Mouse (Mus musculus) MEL (cell line): ENCODE measurements around the gene Antxr1.

Experiments used
- CTCF ChIP-seq, 3 experiments: IDR thresholded peaks in 2 of 3; conservative IDR thresholded peaks in 1 of 3; 2 replicates each; pipeline ENCODE4 v1.5.1; 2011 to 2012; ENCODE audit warnings: low read length in 3 of 3, low read depth in 2 of 3, mild to moderate bottlenecking in 2 of 3, improper control_type of control experiment in 1 of 3, inconsistent platforms in 1 of 3, mixed read lengths in 1 of 3, moderate library complexity in 1 of 3; ENCODE audit not compliant: control insufficient read depth in 1 of 3, insufficient read depth in 1 of 3, poor library complexity in 1 of 3, severe bottlenecking in 1 of 3
- E2F4 ChIP-seq: IDR thresholded peaks from 2 replicates; pipeline ENCODE4 v1.6.1; 2011; ENCODE audit warnings: low read depth, low read length, improper control_type of control experiment, borderline replicate concordance
- ELF1 ChIP-seq: IDR thresholded peaks from 2 replicates; pipeline ENCODE4 v1.6.1; 2014; ENCODE audit warnings: low read depth, mild to moderate bottlenecking, inconsistent platforms, low read length, improper control_type of control experiment, moderate library complexity
- EP300 ChIP-seq, 2 experiments: IDR thresholded peaks; 2 replicates each; pipeline ENCODE4 v1.6.1; 2011; ENCODE audit warnings: improper control_type of control experiment in 2 of 2, low read length in 2 of 2, low read depth in 1 of 2, mild to moderate bottlenecking in 1 of 2
- GABPA ChIP-seq: IDR thresholded peaks from 2 replicates; pipeline ENCODE4 v1.6.1; 2012; ENCODE audit warnings: low read depth, mild to moderate bottlenecking, inconsistent platforms, low read length, improper control_type of control experiment, moderate library complexity
- MAFK ChIP-seq: IDR thresholded peaks from 2 replicates; pipeline ENCODE4 v1.6.1; 2011; ENCODE audit warnings: low read depth, mild to moderate bottlenecking, low read length, improper control_type of control experiment, borderline replicate concordance
- MAX ChIP-seq: IDR thresholded peaks from 2 replicates; pipeline ENCODE4 v1.6.1; 2011; ENCODE audit warnings: low read length, improper control_type of control experiment
- MYC ChIP-seq: IDR thresholded peaks from 2 replicates; pipeline ENCODE4 v1.6.1; 2011; ENCODE audit warnings: low read depth, mild to moderate bottlenecking, low read length, improper control_type of control experiment, moderate library complexity
- POLR2A ChIP-seq, 2 experiments: IDR thresholded peaks; 2 replicates each; pipeline ENCODE4 v1.6.1; 2011 to 2012; ENCODE audit warnings: low read length in 2 of 2, mild to moderate bottlenecking in 2 of 2, control low read depth in 1 of 2, improper control_type of control experiment in 1 of 2, low read depth in 1 of 2, moderate library complexity in 1 of 2; ENCODE audit not compliant: control insufficient read depth in 1 of 2, insufficient read depth in 1 of 2, poor library complexity in 1 of 2
- TAL1 ChIP-seq: IDR thresholded peaks from 2 replicates; pipeline ENCODE4 v1.6.1; 2012; ENCODE audit warnings: mild to moderate bottlenecking, inconsistent platforms, low read length, moderate library complexity, mixed read lengths
- ZC3H11A ChIP-seq: IDR thresholded peaks from 2 replicates; pipeline ENCODE4 v1.6.1; 2012; ENCODE audit warnings: low read depth, mild to moderate bottlenecking, inconsistent platforms, low read length, improper control_type of control experiment

DNA sequence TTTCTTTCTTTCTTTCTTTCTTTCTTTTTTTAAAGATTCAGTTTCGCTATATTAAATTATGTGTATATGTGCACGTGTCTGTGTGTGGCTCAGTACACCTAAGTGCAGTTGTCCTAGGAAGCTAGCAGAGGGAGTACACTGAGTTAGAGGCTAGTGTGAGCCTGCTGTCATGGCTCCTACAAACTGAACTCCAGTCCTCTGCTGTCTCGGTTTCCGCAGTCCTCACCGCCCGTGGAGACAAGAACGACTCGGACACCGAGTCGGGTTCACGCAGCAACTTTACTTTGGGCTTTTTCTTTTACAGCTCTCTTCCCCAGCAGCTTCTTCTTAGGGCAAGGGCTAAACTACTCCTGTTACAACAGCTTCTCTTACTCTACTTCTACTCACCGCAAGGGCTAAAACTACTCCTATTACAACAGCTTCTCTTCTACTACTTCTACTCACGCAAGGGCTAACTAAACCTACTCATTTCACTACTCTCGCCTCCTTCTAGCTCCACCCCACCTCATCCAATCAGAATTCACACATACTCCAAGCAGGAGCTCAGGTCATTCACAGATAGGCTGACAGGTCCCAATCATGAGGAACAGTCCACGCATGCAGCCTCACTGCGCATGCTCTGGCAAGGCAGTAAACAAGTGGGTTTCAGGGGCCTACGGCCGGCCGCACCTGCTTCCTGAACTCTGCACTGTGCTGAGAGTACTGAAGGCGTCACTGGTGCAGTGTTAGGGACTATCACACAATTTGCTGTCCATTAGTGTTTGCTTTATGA lies 216.4 kb downstream of the Antxr1 start:
- no peak for TF ChIP-seq POLR2A (IDR thresholded peaks at IDR 0.05; ENCODE audit: control insufficient read depth in 1 of 2, insufficient read depth in 1 of 2, low read depth in 1 of 2, low read length in 2 of 2, poor library complexity in 1 of 2)
- TF ChIP-seq MYC = no peak
- TF ChIP-seq ELF1 = no peak
- no peak for TF ChIP-seq EP300 (IDR thresholded peaks at IDR 0.05; ENCODE audit: low read depth in 1 of 2, low read length in 2 of 2)
- no peak for TF ChIP-seq CTCF (IDR thresholded peaks at IDR 0.05 in 2 of 3, conservative IDR thresholded peaks at IDR 0.05 in 1 of 3; ENCODE audit: control insufficient read depth in 1 of 3, insufficient read depth in 1 of 3, low read depth in 2 of 3, low read length in 3 of 3, poor library complexity in 1 of 3, severe bottlenecking in 1 of 3)
- TF ChIP-seq TAL1 = no peak
- no peak for TF ChIP-seq MAX
- no peak for TF ChIP-seq ZC3H11A
- TF ChIP-seq MAFK = no peak
- TF ChIP-seq E2F4 = no peak
- no peak for TF ChIP-seq GABPA
